Mouse (Mus musculus) kidney, embryonic 16.5 days (tissue): ENCODE measurements around the gene Grin3b. TPM values are rescaled to one million over a fixed set of nuclear protein-coding genes. Genes with fewer than 3 reads are reported as not detected.
A peak's percentile ranks its signal among the peaks of the same experiment; 100 is the strongest.

Source experiments
- ATAC-seq: fragments of 200-750 bp; cut with Nextera tagmentation; 2 replicates; pipeline ENCODE4 v1.8.0; 2017; ENCODE audit warnings: moderate TSS enrichment; ENCODE audit not compliant: low FRiP score, low TSS enrichment
- H3K27ac ChIP-seq: fragments of 300-500 bp; sonication (generic); 2 replicates; pipeline ENCODE4 v1.5.1; 2014; ENCODE audit warnings: low read length
- H3K27me3 ChIP-seq: fragments of 300-500 bp; sonication (generic); 2 replicates; pipeline ENCODE4 v1.6.1; 2014; ENCODE audit warnings: low read length, control low read depth, mixed read lengths; ENCODE audit not compliant: insufficient read depth
- H3K36me3 ChIP-seq: fragments of 300-500 bp; sonication (generic); 2 replicates; pipeline ENCODE4 v1.6.1; 2014; ENCODE audit warnings: low read length, control low read depth, mixed read lengths; ENCODE audit not compliant: insufficient read depth
- H3K4me1 ChIP-seq: fragments of 300-500 bp; sonication (generic); 2 replicates; pipeline ENCODE4 v1.6.1; 2014; ENCODE audit warnings: low read length, control low read depth, mixed read lengths; ENCODE audit not compliant: insufficient read depth
- H3K4me2 ChIP-seq: fragments of 300-500 bp; sonication (generic); replicated peaks from 2 replicates; pipeline ENCODE4 v1.6.1; 2014; ENCODE audit warnings: low read depth, low read length
- H3K4me3 ChIP-seq: fragments of 300-500 bp; sonication (generic); 2 replicates; pipeline ENCODE4 v1.5.1; 2014; ENCODE audit warnings: mild to moderate bottlenecking, low read length
- H3K9ac ChIP-seq: fragments of 300-500 bp; sonication (generic); replicated peaks from 2 replicates; pipeline ENCODE4 v1.6.1; 2014; ENCODE audit warnings: low read length
- H3K9me3 ChIP-seq: fragments of 300-500 bp; sonication (generic); 2 replicates; pipeline ENCODE4 v1.6.1; 2016; ENCODE audit warnings: low read length, control low read depth
- WGBS: fragments of 180-500 bp; shearing (Covaris S2); extraction: QIAGEN DNeasy Blood & Tissue Kit; methylation state at CpG from one replicate; pipeline ENCODE4 v1.1.7; 2014; 5-methylcytosine and 5-hydroxymethylcytosine counted together
- polyA plus RNA-seq: library from polyadenylated mRNA; unstranded; fragments of >200 nt; fragmentation: Nextera tagmentation; extraction: Ambion mirVana; gene quantifications from 2 replicates; pipeline ENCODE4 v1.2.1, GENCODE M21; 2015

Grin3b gene
- polyA plus RNA-seq, 1 experiment from 2014 or later: 0.54 TPM

- no peaks in the 10 kb centered on the region for H3K27me3 ChIP-seq
- 81% methylated on average over 16 of the region's 16 CpGs for WGBS
- H3K4me2 ChIP-seq: no peak overlapping the region
- no peak overlapping the region for H3K9ac ChIP-seq
- peaks cover 25% of the 10 kb centered on the region for H3K4me1 ChIP-seq
- peaks cover 6% of the 10 kb centered on the region; the same call in 1 of the 2 replicates for H3K9me3 ChIP-seq
- H3K4me3 ChIP-seq: no peak overlapping the region
- no peak for ATAC-seq
- no peak overlapping the region for H3K27ac ChIP-seq
- H3K36me3 ChIP-seq: peaks cover 42% of the 10 kb centered on the region
Observed at GRCm38 (mm10) chr10:79994397-79995115, 24.0 kb downstream of the Grin3b start.

GRCm38 (mm10) chr10:79995636-79996035, 25.1 kb downstream of the Grin3b start:
- Histone ChIP-seq H3K9me3 (peaks cover 6% of the 10 kb centered on the region; the same call in 1 of the 2 replicates), H3K4me3 (no peak overlapping the region), H3K36me3 (peaks cover 42% of the 10 kb centered on the region), H3K4me2 (peak overlapping the region; percentile 89; the same call in 1 of the 2 replicates), H3K9ac (no peak overlapping the region), H3K4me1 (peaks cover 19% of the 10 kb centered on the region), H3K27me3 (no peaks in the 10 kb centered on the region), H3K27ac (no peak overlapping the region)
- no peak for ATAC-seq
- WGBS: 89% methylated on average over 1 of the region's 1 CpGs

GRCm38 (mm10) chr10:79996272-79997033, 25.9 kb downstream of the Grin3b start, which contains the start of gene Abca7:
Gene Abca7 (plus strand): TSS chr10:79996494.
- H3K4me2 ChIP-seq: peak within 1 kb of the TSS; percentile 89
- peaks cover 3% of the 10 kb centered on the region; the same call in 1 of the 2 replicates for H3K9me3 ChIP-seq
- peaks cover 1% of the 10 kb centered on the region; the same call in 1 of the 2 replicates for H3K27me3 ChIP-seq
- H3K9ac ChIP-seq: peak within 1 kb of the TSS; percentile 65
- ATAC-seq: peak; percentile 90
- H3K4me3 ChIP-seq: peak within 1 kb of the TSS; percentile 55
- peak within 1 kb of the TSS; percentile 35 for H3K27ac ChIP-seq
- H3K36me3 ChIP-seq: peaks cover 34% of the 10 kb centered on the region
- peaks cover 19% of the 10 kb centered on the region for H3K4me1 ChIP-seq
- under 1% methylated on average over 34 of the region's 34 CpGs for WGBS

- Histone ChIP-seq H3K36me3 (peaks cover 26% of the 10 kb centered on the region), H3K27ac (peak overlapping the region; percentile 35), H3K9me3 (no peaks in the 10 kb centered on the region), H3K9ac (peak overlapping the region; percentile 65), H3K27me3 (peaks cover 7% of the 10 kb centered on the region; the same call in 1 of the 2 replicates), H3K4me2 (peak overlapping the region; percentile 89), H3K4me1 (peaks cover 19% of the 10 kb centered on the region), H3K4me3 (peak overlapping the region; percentile 55)
- peak; percentile 61 for ATAC-seq
- under 1% methylated on average over 35 of the region's 35 CpGs for WGBS
Observed at GRCm38 (mm10) chr10:79997034-79997760, 26.7 kb downstream of the Grin3b start.

GRCm38 (mm10) chr10:79997819-79998218, 27.3 kb downstream of the Grin3b start:
- Histone ChIP-seq H3K9ac (peak overlapping the region; percentile 47), H3K27me3 (peaks cover 10% of the 10 kb centered on the region; the same call in 1 of the 2 replicates), H3K36me3 (peaks cover 20% of the 10 kb centered on the region), H3K4me2 (peak overlapping the region; percentile 89), H3K27ac (no peak overlapping the region), H3K4me3 (peak overlapping the region; percentile 55), H3K4me1 (peaks cover 24% of the 10 kb centered on the region), H3K9me3 (no peaks in the 10 kb centered on the region)
- 11% methylated on average over 15 of the region's 15 CpGs for WGBS
- ATAC-seq: no peak

GRCm38 (mm10) chr10:80001945-80002344, 31.4 kb downstream of the Grin3b start:
- Histone ChIP-seq H3K4me3 (no peak overlapping the region), H3K9ac (no peak overlapping the region), H3K27ac (no peak overlapping the region), H3K36me3 (no peaks in the 10 kb centered on the region), H3K4me2 (no peak overlapping the region), H3K4me1 (peaks cover 26% of the 10 kb centered on the region), H3K27me3 (peaks cover 14% of the 10 kb centered on the region), H3K9me3 (no peaks in the 10 kb centered on the region)
- no peak for ATAC-seq
- WGBS: 79% methylated on average over 9 of the region's 9 CpGs

GRCm38 (mm10) chr10:80002829-80003228, 32.3 kb downstream of the Grin3b start:
- H3K4me2 ChIP-seq: peak overlapping the region; percentile 24
- no peaks in the 10 kb centered on the region for H3K9me3 ChIP-seq
- no peak for ATAC-seq
- WGBS: 25% methylated on average over 21 of the region's 21 CpGs
- H3K36me3 ChIP-seq: no peaks in the 10 kb centered on the region
- no peak overlapping the region for H3K27ac ChIP-seq
- 0 out of 2 replicates have a peak overlapping the region, but pooled peaks have one; percentile 36 for H3K9ac ChIP-seq
- H3K27me3 ChIP-seq: peaks cover 14% of the 10 kb centered on the region
- H3K4me3 ChIP-seq: no peak overlapping the region
- peaks cover 19% of the 10 kb centered on the region for H3K4me1 ChIP-seq

- no peak overlapping the region for H3K27ac ChIP-seq
- H3K36me3 ChIP-seq: no peaks in the 10 kb centered on the region
- peaks cover 14% of the 10 kb centered on the region for H3K27me3 ChIP-seq
- no peak overlapping the region for H3K4me3 ChIP-seq
- H3K9me3 ChIP-seq: no peaks in the 10 kb centered on the region
- 55% methylated on average over 9 of the region's 9 CpGs for WGBS
- no peak for ATAC-seq
- peaks cover 12% of the 10 kb centered on the region; the same call in 1 of the 2 replicates for H3K4me1 ChIP-seq
- no peak overlapping the region for H3K4me2 ChIP-seq
- H3K9ac ChIP-seq: peak overlapping the region; percentile 36; the same call in 1 of the 2 replicates
Observed at GRCm38 (mm10) chr10:80003374-80004232, 33.1 kb downstream of the Grin3b start.
